Mouse (Mus musculus) cortical plate, adult 2 months (tissue): ENCODE measurements around the gene Lrrc8c. TPM values are rescaled to one million over a fixed set of nuclear protein-coding genes. Genes with fewer than 3 reads are reported as not detected.
A peak's percentile ranks its signal among the peaks of the same experiment; 100 is the strongest.

Experiments
- H3K27ac ChIP-seq: fragments of 200-500 bp; 2 replicates; pipeline ENCODE4 v1.5.1; 2012; ENCODE audit warnings: low read length, control low read depth, inconsistent platforms; ENCODE audit not compliant: insufficient read depth
- H3K4me1 ChIP-seq: fragments of 200-500 bp; 2 replicates; pipeline ENCODE4 v1.6.1; 2011; ENCODE audit warnings: low read length; ENCODE audit not compliant: control insufficient read depth, insufficient read depth
- H3K4me3 ChIP-seq: fragments of 200-500 bp; 2 replicates; pipeline ENCODE4 v1.5.1; 2011; ENCODE audit warnings: mild to moderate bottlenecking, low read length, control low read depth; ENCODE audit not compliant: insufficient read depth
- CTCF ChIP-seq: fragments of 200-500 bp; IDR thresholded peaks from 2 replicates; pipeline ENCODE4 v1.5.1; 2011; ENCODE audit warnings: mild to moderate bottlenecking, control low read depth, low read length; ENCODE audit not compliant: insufficient read depth; ENCODE audit errors: extremely low read depth
- POLR2A ChIP-seq: fragments of 200-500 bp; IDR thresholded peaks from 2 replicates; pipeline ENCODE4 v1.6.1; 2011; ENCODE audit warnings: mild to moderate bottlenecking, low read length, control low read depth; ENCODE audit not compliant: insufficient read depth; ENCODE audit errors: extremely low read depth
- polyA plus RNA-seq: library from polyadenylated mRNA; depleted of rRNA; stranded (reverse); fragments of >200 nt; gene quantifications from 2 replicates; pipeline ENCODE4 v1.2.3, GENCODE M21; 2012

Gene Lrrc8c
- polyA plus RNA-seq, 1 experiment, result 14.0 TPM

GRCm38 (mm10) chr5:105588683-105589082 lies 69.5 kb downstream of the Lrrc8c start:
- H3K4me3 ChIP-seq, result no peak overlapping the region
- no peak overlapping the region for H3K27ac ChIP-seq
- TF ChIP-seq POLR2A (no peak), CTCF (no peak)

GRCm38 (mm10) chr5:105589119-105589518 lies 69.9 kb downstream of the Lrrc8c start:
- H3K4me3 ChIP-seq, result no peak overlapping the region
- no peaks in the 10 kb centered on the region for H3K4me1 ChIP-seq
- H3K27ac ChIP-seq, result no peak overlapping the region
- TF ChIP-seq POLR2A (no peak), CTCF (no peak)

More at GRCm38 (mm10) chr5:105588683-105589082, 69.5 kb downstream of the Lrrc8c start:
- no peaks in the 10 kb centered on the region for H3K4me1 ChIP-seq

- Histone ChIP-seq H3K27ac (no peak overlapping the region), H3K4me1 (no peaks in the 10 kb centered on the region), H3K4me3 (no peak overlapping the region)
- TF ChIP-seq POLR2A (no peak), CTCF (no peak)
These were observed 73.2 kb downstream of the Lrrc8c start for GRCm38 (mm10) chr5:105592396-105592795.

- Histone ChIP-seq H3K4me1 (no peaks in the 10 kb centered on the region), H3K27ac (no peak overlapping the region), H3K4me3 (no peak overlapping the region)
- TF ChIP-seq POLR2A, result no peak
- no peak for TF ChIP-seq CTCF
These were observed 74.4 kb downstream of the Lrrc8c start for GRCm38 (mm10) chr5:105593630-105594029.

GRCm38 (mm10) chr5:105598866-105599265 lies 79.7 kb downstream of the Lrrc8c start:
- Histone ChIP-seq H3K4me1 (no peaks in the 10 kb centered on the region), H3K4me3 (no peak overlapping the region), H3K27ac (no peak overlapping the region)
- TF ChIP-seq POLR2A (no peak), CTCF (no peak)

GRCm38 (mm10) chr5:105599315-105599714 lies 80.1 kb downstream of the Lrrc8c start:
- no peak overlapping the region for H3K27ac ChIP-seq
- no peaks in the 10 kb centered on the region for H3K4me1 ChIP-seq
- no peak for TF ChIP-seq CTCF
- no peak for TF ChIP-seq POLR2A
- no peak overlapping the region for H3K4me3 ChIP-seq

- Histone ChIP-seq H3K4me1 (peaks cover 3% of the 10 kb centered on the region; the same call in 1 of the 2 replicates), H3K27ac (no peak overlapping the region), H3K4me3 (no peak overlapping the region)
- TF ChIP-seq POLR2A, result no peak
- no peak for TF ChIP-seq CTCF
These were observed 81.8 kb downstream of the Lrrc8c start for GRCm38 (mm10) chr5:105600998-105601397.

GRCm38 (mm10) chr5:105602585-105602984 lies 83.4 kb downstream of the Lrrc8c start:
- H3K4me1 ChIP-seq, result peaks cover 3% of the 10 kb centered on the region; the same call in 1 of the 2 replicates
- no peak for TF ChIP-seq CTCF
- TF ChIP-seq POLR2A, result no peak
- H3K4me3 ChIP-seq, result no peak overlapping the region
- H3K27ac ChIP-seq, result peak overlapping the region; percentile 39; the same call in 1 of the 2 replicates

- Histone ChIP-seq H3K27ac (no peak overlapping the region), H3K4me3 (no peak overlapping the region), H3K4me1 (peaks cover 3% of the 10 kb centered on the region; the same call in 1 of the 2 replicates)
- TF ChIP-seq POLR2A, result no peak
- TF ChIP-seq CTCF, result no peak
These were observed 86.5 kb downstream of the Lrrc8c start for GRCm38 (mm10) chr5:105605736-105606135.

- peaks cover 3% of the 10 kb centered on the region; the same call in 1 of the 2 replicates for H3K4me1 ChIP-seq
- no peak for TF ChIP-seq POLR2A
- no peak for TF ChIP-seq CTCF
- H3K4me3 ChIP-seq, result no peak overlapping the region
- no peak overlapping the region for H3K27ac ChIP-seq
These were observed 90.5 kb downstream of the Lrrc8c start for GRCm38 (mm10) chr5:105609683-105610082.

GRCm38 (mm10) chr5:105613002-105613401 lies 93.8 kb downstream of the Lrrc8c start:
- no peak for TF ChIP-seq POLR2A
- no peak for TF ChIP-seq CTCF
- H3K4me3 ChIP-seq, result no peak overlapping the region
- H3K4me1 ChIP-seq, result no peaks in the 10 kb centered on the region
- no peak overlapping the region for H3K27ac ChIP-seq
